Mouse (Mus musculus): ENCODE results near the gene Arpc5l. TPM values are rescaled to one million over a fixed set of nuclear protein-coding genes. Genes with fewer than 3 reads are reported as not detected.

The Arpc5l gene
- polyA plus RNA-seq, 1 experiment, result 39.2 TPM

DNA sequence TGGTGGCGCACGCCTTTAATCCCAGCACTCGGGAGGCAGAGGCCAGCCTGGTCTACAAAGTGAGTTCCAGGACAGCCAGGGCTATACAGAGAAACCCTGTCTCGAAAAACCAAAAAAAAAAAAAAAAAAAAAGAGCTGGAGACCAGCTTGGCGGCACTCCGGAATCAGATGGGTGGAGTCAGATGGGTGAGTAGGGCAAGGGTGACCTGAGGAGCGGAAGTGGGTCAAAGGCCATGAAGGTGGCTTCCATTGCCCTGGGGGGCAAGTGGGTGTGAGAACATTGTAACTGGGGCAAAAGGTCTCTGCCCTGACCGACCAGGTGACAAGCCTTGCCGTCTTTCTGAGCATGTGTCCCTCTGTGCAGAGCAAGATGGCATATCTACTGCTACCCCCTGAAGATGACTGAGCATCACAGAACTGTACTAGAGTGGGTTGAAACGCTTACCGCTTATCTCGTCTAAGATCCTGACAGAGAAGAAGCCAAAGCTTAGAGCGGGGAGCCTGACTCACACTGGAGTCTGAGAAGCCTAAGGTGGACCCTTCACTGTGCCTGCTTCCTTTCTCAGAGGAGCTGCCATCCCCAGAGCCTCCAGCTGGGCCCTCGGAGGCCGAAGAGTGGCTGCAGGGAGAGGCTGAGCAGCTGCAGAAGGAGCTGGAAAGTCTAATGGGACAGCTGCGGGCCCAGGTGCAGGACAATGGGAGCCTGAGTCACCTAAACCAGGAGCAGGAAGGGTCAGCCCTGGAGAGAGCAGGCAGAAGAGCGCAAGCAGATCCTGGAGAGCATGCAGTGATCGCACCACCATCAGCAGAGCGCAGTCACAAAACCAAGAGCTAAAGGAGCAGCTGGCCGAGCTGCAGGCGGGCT lies 29.0 kb upstream of the Arpc5l start:
- H3K4me3 ChIP-seq (ENCODE audit: insufficient read depth, low read length), result no peak overlapping the region
- TF ChIP-seq POLR2A (IDR thresholded peaks at IDR 0.05; ENCODE audit: borderline replicate concordance, low read depth, low read length) (no peak), CTCF (IDR thresholded peaks at IDR 0.05; ENCODE audit: low read depth, low read length) (no peak)
- H3K27ac ChIP-seq (ENCODE audit: insufficient read depth, low read depth, low read length), result no peak overlapping the region
- H3K4me1 ChIP-seq (ENCODE audit: control insufficient read depth, insufficient read depth, low read length), result peaks cover 15% of the 10 kb centered on the region

DNA sequence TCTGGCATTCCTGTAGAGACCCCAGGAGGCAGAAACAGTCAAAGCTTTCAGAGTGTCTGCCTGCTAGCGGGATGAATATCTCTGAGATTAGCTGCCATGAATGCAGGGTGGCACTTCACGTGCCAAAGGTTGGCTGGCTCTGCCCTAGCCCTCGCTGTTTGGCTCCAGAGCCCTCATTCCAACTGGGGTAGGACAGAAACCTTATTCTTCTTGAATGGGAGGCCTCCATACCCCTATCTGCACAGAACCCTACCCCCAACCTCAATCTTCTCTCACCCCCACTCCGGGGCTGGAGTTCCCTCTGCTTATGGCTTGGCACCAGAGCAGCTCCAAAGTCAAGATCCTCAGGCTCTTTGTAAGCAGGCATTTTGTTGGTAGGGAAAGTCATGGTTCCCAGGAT lies 27.3 kb upstream of the Arpc5l start:
- TF ChIP-seq POLR2A (IDR thresholded peaks at IDR 0.05; ENCODE audit: borderline replicate concordance, low read depth, low read length), result no peak
- TF ChIP-seq CTCF (IDR thresholded peaks at IDR 0.05; ENCODE audit: low read depth, low read length), result no peak
- H3K4me3 ChIP-seq (ENCODE audit: insufficient read depth, low read length), result no peak overlapping the region
- peaks cover 15% of the 10 kb centered on the region for H3K4me1 ChIP-seq (ENCODE audit: control insufficient read depth, insufficient read depth, low read length)

DNA sequence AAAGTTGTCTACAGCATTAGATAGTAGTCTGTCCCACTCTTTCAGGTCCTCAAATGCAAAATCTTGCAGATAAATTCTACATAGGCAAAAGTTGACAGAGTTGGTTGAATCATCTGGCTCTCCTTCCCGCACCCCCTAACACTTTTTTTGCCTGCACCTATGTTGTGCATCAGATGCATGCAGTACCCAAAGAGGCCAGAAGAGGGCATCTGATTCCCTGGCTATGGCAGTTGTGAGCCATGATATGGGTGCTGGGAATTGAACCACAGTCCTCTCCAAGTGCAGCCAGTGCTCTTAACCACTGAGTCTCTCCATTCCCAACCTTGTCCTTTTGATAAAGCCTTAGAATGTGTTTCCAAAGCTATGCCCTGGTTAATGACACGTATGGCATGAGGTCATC lies 21.7 kb upstream of the Arpc5l start:
- H3K4me1 ChIP-seq (ENCODE audit: control insufficient read depth, insufficient read depth, low read length), result peaks cover 10% of the 10 kb centered on the region
- no peak overlapping the region for H3K4me3 ChIP-seq (ENCODE audit: insufficient read depth, low read length)
- no peak overlapping the region for H3K27ac ChIP-seq (ENCODE audit: insufficient read depth, low read depth, low read length)
- no peak for TF ChIP-seq CTCF (IDR thresholded peaks at IDR 0.05; ENCODE audit: low read depth, low read length)
- no peak for TF ChIP-seq POLR2A (IDR thresholded peaks at IDR 0.05; ENCODE audit: borderline replicate concordance, low read depth, low read length)

More for the DNA sequence above, 27.3 kb upstream of the Arpc5l start:
- no peak overlapping the region for H3K27ac ChIP-seq (ENCODE audit: insufficient read depth, low read depth, low read length)

DNA sequence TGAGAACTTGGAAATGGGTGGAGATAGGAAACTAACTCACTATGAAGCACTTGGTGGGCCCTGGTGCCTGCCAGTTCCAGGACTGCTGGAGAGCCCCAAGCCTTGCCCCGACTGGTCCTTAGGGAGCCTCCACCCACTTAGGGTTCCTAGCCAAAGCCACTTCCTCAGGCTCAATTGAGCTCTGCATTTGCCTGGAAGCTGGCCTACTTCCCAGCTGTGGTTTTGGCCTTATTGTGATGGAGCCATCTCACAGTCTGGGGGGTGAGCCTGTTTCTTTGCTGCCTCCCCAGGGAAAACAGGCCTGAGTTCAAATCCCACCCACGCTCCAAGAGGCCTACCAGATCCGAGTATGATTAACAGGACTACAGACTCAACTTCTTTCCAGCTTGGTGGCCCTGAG lies 18.6 kb upstream of the Arpc5l start:
- H3K4me1 ChIP-seq (ENCODE audit: control insufficient read depth, insufficient read depth, low read length), result peaks cover 7% of the 10 kb centered on the region
- H3K4me3 ChIP-seq (ENCODE audit: insufficient read depth, low read length), result no peak overlapping the region
- H3K27ac ChIP-seq (ENCODE audit: insufficient read depth, low read depth, low read length), result no peak overlapping the region
- TF ChIP-seq CTCF (IDR thresholded peaks at IDR 0.05; ENCODE audit: low read depth, low read length) (no peak), POLR2A (IDR thresholded peaks at IDR 0.05; ENCODE audit: borderline replicate concordance, low read depth, low read length) (no peak)

DNA sequence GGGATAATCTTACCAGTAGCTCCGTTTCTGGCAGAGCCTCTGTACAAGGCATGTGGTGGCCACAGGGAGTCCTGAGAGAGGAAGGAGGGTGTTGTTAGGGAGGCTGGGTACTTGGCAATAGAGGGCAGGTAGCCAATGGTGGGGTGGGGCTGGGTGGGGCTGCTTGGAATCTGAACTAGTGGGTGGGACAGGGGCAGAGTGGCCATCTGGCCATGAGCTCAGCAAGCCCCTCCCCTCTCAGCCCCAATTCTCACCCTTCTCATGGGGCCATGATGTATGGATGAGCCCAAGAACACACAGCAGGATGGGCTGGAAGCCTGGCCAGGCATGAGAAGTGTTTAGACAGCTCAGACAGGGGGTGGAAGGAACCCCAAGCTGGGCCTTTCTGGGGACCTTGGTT lies 17.8 kb upstream of the Arpc5l start:
- TF ChIP-seq CTCF (IDR thresholded peaks at IDR 0.05; ENCODE audit: low read depth, low read length), result no peak
- TF ChIP-seq POLR2A (IDR thresholded peaks at IDR 0.05; ENCODE audit: borderline replicate concordance, low read depth, low read length), result no peak
- peaks cover 7% of the 10 kb centered on the region for H3K4me1 ChIP-seq (ENCODE audit: control insufficient read depth, insufficient read depth, low read length)
- H3K4me3 ChIP-seq (ENCODE audit: insufficient read depth, low read length), result no peak overlapping the region
- no peak overlapping the region for H3K27ac ChIP-seq (ENCODE audit: insufficient read depth, low read depth, low read length)

DNA sequence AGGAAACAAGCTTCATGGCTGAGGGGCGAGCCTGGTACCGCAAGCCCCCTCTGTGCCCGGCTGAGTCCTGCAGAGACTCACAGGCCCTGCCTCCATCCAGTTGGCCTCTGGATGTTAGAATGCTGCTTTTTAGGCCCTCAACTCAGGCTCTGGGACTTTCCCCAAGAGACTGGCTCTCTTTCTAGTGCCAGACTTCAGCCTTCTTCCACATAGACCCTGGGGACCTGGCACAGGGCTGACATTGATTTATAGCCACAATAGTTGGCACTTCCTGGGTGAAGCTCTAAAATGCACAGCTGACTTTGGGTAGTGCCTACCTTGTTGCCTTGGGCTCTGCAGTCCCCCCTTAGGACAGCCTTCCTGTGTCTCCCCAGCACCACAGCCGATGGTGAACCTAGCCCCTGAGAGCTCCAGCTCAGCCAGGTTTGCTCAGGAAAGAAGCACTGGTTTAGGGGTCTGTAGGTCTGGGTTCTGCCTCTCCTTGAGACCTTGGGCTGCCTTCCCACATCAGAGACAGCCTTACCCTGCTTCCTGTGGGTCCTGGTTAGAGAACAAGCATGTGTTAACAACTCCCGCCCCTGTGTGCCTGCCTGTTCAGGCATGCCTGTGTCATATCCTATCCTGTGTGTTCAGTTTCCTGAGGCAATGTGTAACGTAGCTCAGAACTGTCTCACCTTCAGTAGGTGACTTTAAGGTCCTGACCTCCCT lies 17.2 kb upstream of the Arpc5l start:
- no peak overlapping the region for H3K27ac ChIP-seq (ENCODE audit: insufficient read depth, low read depth, low read length)
- H3K4me3 ChIP-seq (ENCODE audit: insufficient read depth, low read length), result no peak overlapping the region
- TF ChIP-seq POLR2A (IDR thresholded peaks at IDR 0.05; ENCODE audit: borderline replicate concordance, low read depth, low read length), result no peak
- TF ChIP-seq CTCF (IDR thresholded peaks at IDR 0.05; ENCODE audit: low read depth, low read length), result no peak
- H3K4me1 ChIP-seq (ENCODE audit: control insufficient read depth, insufficient read depth, low read length), result peaks cover 7% of the 10 kb centered on the region

DNA sequence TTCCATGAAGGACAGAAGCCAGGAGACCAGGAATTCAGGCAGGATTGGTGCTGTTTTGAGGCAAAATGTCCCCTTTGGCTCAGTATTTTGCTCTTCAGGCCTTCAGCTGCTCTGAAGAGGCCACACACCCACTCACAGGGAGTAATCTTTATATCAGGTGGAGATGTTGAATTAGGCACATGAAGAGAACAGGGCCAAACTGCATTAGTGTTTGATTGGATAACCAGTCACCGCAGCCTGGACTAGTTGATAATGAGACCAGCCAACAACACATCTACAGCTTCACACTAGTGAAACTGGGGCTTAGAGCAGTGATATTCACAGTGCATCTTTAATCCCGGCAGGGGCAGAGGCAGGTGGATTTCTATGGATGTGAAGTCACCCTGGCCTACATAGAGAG lies 16.2 kb upstream of the Arpc5l start:
- Histone ChIP-seq H3K27ac (ENCODE audit: insufficient read depth, low read depth, low read length) (no peak overlapping the region), H3K4me3 (ENCODE audit: insufficient read depth, low read length) (no peak overlapping the region), H3K4me1 (ENCODE audit: control insufficient read depth, insufficient read depth, low read length) (peaks cover 7% of the 10 kb centered on the region)
- TF ChIP-seq POLR2A (IDR thresholded peaks at IDR 0.05; ENCODE audit: borderline replicate concordance, low read depth, low read length) (no peak), CTCF (IDR thresholded peaks at IDR 0.05; ENCODE audit: low read depth, low read length) (no peak)

DNA sequence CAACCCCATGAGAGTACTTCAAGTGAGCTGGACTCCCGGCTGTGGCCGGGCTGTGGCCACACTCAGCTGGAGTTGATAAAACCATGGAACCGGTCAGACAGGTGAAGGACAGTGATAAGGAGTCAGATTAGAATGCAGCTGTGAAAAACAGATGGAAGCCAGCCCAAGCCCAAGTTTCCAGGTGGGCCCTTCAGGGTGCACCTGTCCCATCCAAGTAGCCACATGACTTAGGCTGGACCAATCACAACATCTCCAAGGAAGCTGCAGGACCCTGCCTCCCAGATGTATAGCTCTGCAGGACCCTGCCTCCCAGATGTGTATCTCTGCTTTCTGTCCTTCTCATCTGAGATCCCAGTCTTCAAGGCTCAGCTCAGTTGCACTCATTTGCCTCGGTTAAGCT lies 13.1 kb upstream of the Arpc5l start:
- Histone ChIP-seq H3K4me1 (ENCODE audit: control insufficient read depth, insufficient read depth, low read length) (peaks cover 4% of the 10 kb centered on the region), H3K27ac (ENCODE audit: insufficient read depth, low read depth, low read length) (no peak overlapping the region), H3K4me3 (ENCODE audit: insufficient read depth, low read length) (no peak overlapping the region)
- TF ChIP-seq CTCF (IDR thresholded peaks at IDR 0.05; ENCODE audit: low read depth, low read length) (no peak), POLR2A (IDR thresholded peaks at IDR 0.05; ENCODE audit: borderline replicate concordance, low read depth, low read length) (no peak)

DNA sequence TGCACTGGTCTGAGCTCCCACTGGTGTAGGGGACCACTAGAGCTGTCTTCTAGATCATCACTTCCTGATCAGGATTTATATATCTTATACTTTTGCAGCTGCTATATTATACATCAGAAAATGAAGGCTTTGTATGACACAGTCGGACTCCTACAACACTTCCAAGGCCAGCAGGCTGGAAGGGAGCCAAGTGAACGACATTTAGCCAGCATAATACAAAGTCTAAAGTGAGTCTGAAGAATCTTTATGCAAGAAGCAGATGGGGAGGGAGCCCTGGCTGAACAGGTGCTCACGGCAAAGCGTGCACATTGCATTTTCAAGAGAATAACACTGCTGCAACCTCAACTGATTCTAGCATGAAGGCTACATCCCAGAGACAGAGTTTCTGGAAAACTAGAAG lies 12.7 kb upstream of the Arpc5l start:
- TF ChIP-seq CTCF (IDR thresholded peaks at IDR 0.05; ENCODE audit: low read depth, low read length) (no peak), POLR2A (IDR thresholded peaks at IDR 0.05; ENCODE audit: borderline replicate concordance, low read depth, low read length) (no peak)
- peaks cover 8% of the 10 kb centered on the region for H3K4me1 ChIP-seq (ENCODE audit: control insufficient read depth, insufficient read depth, low read length)
- no peak overlapping the region for H3K27ac ChIP-seq (ENCODE audit: insufficient read depth, low read depth, low read length)
- H3K4me3 ChIP-seq (ENCODE audit: insufficient read depth, low read length), result no peak overlapping the region
